Mouse (Mus musculus) urinary bladder, adult 2 months (tissue): ENCODE data around the gene Gm15446. TPM values are rescaled to one million over a fixed set of nuclear protein-coding genes. Genes with fewer than 3 reads are reported as not detected.
A peak's percentile ranks its signal among the peaks of the same experiment; 100 is the strongest.
"Not testable (repeated sequence)": the region's sequence is repeated elsewhere in the genome, so short reads cannot be mapped to it uniquely, and the experiment has no call there.

Experiments
- DNase-seq: peaks from one replicate; pipeline ENCODE4 v3.0.0; 2022; ENCODE audit warnings: low spot score
- polyA plus RNA-seq: library from polyadenylated mRNA; depleted of rRNA; stranded (reverse); fragments of >200 nt; gene quantifications from 2 replicates; pipeline ENCODE4 v1.2.3, GENCODE M21; 2012; rRNA removed

Gene Gm15446
- 0.06 and 0.10 TPM in 2 replicates for polyA plus RNA-seq

GRCm38 (mm10) chr5:109923261-109924071, at the start of gene Gm15446:
TSS of gene Gm15446 (plus strand) at chr5:109923400.
- peak; percentile 74 for DNase-seq

- DNase-seq = not testable (repeated sequence)
Measured at GRCm38 (mm10) chr5:109924129-109924528, 929 bp downstream of the Gm15446 start.

- no peak for DNase-seq
Measured at GRCm38 (mm10) chr5:109924936-109925335, 1.7 kb downstream of the Gm15446 start.

GRCm38 (mm10) chr5:109950281-109950680, 27.1 kb downstream of the Gm15446 start:
- DNase-seq = no peak

- DNase-seq = not testable (repeated sequence)
Measured at GRCm38 (mm10) chr5:109980743-109981142, 57.5 kb downstream of the Gm15446 start.

Other genes with a start within 250 kb of the Gm15446 start
- 2.3 and 2.7 TPM in 2 replicates for gene 5430403G16Rik, start 232.4 kb upstream of the Gm15446 start, polyA plus RNA-seq
- gene 4930522L14Rik, start 171.5 kb upstream of the Gm15446 start, polyA plus RNA-seq = 7.8 and 10.8 TPM in 2 replicates
- 27.3 and 36.8 TPM in 2 replicates for gene Zfp932, start 73.1 kb downstream of the Gm15446 start, polyA plus RNA-seq
- gene Gm17655, start 149.1 kb downstream of the Gm15446 start, polyA plus RNA-seq = 4.2 and 4.4 TPM in 2 replicates
- 1.0 and 1.4 TPM in 2 replicates for gene Gm35315, start 171.0 kb downstream of the Gm15446 start, polyA plus RNA-seq
- 0.09 and 0.10 TPM in 2 replicates for gene Plcxd1, start 176.6 kb downstream of the Gm15446 start, polyA plus RNA-seq
- 56.4 and 77.5 TPM in 2 replicates for gene Gtpbp6, start 184.8 kb downstream of the Gm15446 start, polyA plus RNA-seq
- 2.7 and 3.7 TPM in 2 replicates for gene Zfp605, start 186.7 kb downstream of the Gm15446 start, polyA plus RNA-seq
- gene Chfr, start 212.4 kb downstream of the Gm15446 start, polyA plus RNA-seq = 32.7 and 35.9 TPM in 2 replicates